Mouse (Mus musculus) liver, embryonic 15.5 days (tissue): Measurements from ENCODE around the gene Mb21d2. TPM values are rescaled to one million over a fixed set of nuclear protein-coding genes. Genes with fewer than 3 reads are reported as not detected.

Experiments used
- ATAC-seq: fragments of 200-750 bp; cut with Nextera tagmentation; 2 replicates; pipeline ENCODE4 v1.8.0; 2017; ENCODE audit warnings: moderate number of reproducible peaks, mild to moderate bottlenecking, moderate library complexity; ENCODE audit not compliant: insufficient read depth
- H3K27ac ChIP-seq: fragments of 300-500 bp; sonication (generic); replicated peaks from 2 replicates; pipeline ENCODE4 v1.5.1; 2015; ENCODE audit warnings: mild to moderate bottlenecking, inconsistent platforms
- H3K27me3 ChIP-seq: fragments of 300-500 bp; sonication (generic); 2 replicates; pipeline ENCODE4 v1.6.1; 2015; ENCODE audit warnings: mild to moderate bottlenecking, inconsistent platforms
- H3K36me3 ChIP-seq: fragments of 300-500 bp; sonication (generic); replicated peaks from 2 replicates; pipeline ENCODE4 v1.6.1; 2015; ENCODE audit warnings: moderate library complexity, mild to moderate bottlenecking, inconsistent platforms
- H3K4me1 ChIP-seq: fragments of 300-500 bp; sonication (generic); replicated peaks from 2 replicates; pipeline ENCODE4 v1.6.1; 2015; ENCODE audit warnings: inconsistent platforms
- H3K4me2 ChIP-seq: fragments of 300-500 bp; sonication (generic); 2 replicates; pipeline ENCODE4 v1.6.1; 2015; ENCODE audit warnings: moderate library complexity, mild to moderate bottlenecking, inconsistent platforms
- H3K4me3 ChIP-seq: fragments of 300-500 bp; sonication (generic); replicated peaks from 2 replicates; pipeline ENCODE4 v1.5.1; 2015; ENCODE audit warnings: mild to moderate bottlenecking, inconsistent platforms
- H3K9ac ChIP-seq: fragments of 300-500 bp; sonication (generic); 2 replicates; pipeline ENCODE4 v1.6.1; 2015; ENCODE audit warnings: moderate library complexity, mild to moderate bottlenecking, inconsistent platforms
- H3K9me3 ChIP-seq: fragments of 300-500 bp; sonication (generic); replicated peaks from 2 replicates; pipeline ENCODE4 v1.6.1; 2016; ENCODE audit warnings: inconsistent platforms
- WGBS: fragments of 180-500 bp; shearing (Covaris S2); methylation state at CpG from one replicate; pipeline ENCODE4 v1.1.7; 2015; ENCODE audit warnings: mixed read lengths; ENCODE audit not compliant: insufficient replicate concordance; 5-methylcytosine and 5-hydroxymethylcytosine counted together
- polyA plus RNA-seq: library from polyadenylated mRNA; unstranded; fragments of >200 nt; fragmentation: Nextera tagmentation; extraction: Ambion mirVana; gene quantifications from 2 replicates; pipeline ENCODE4 v1.2.1, GENCODE M21; 2015

Gene Mb21d2
- polyA plus RNA-seq, 1 experiment from 2014 or later, result 1.3 TPM

DNA sequence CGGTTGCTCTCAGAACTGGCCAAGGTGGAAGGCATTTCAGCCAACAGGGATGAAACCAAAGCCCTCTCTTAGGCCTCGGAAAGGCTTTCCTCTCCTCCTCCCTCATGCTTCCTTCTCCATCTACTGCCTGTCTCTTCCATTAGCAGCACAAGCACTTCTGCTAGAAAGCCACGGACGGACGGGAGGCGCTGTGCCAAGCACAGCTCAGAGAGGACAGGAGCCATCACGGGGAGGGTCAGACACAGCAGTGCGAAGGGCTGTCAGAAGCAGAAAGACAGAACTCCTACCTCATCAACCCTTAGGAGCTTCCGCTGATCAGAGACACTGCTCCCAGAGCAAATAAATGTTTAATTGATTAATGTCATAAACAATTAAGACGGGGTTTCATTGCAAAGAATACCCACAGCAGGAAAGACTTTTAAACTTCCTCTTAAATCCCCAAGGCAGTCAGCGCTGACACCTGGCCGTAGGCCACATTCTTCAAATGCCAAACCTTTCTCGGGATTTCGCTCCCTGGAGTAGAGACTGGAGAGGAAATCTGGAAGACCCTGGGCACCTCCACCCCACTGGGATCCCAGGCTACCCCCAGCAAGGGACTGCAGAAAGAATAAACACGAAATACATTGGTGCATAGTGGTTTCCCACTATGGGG, 30.8 kb downstream of the Mb21d2 start:
- Histone ChIP-seq H3K4me2 (no peak overlapping the region), H3K27ac (no peak overlapping the region), H3K9ac (no peak overlapping the region), H3K27me3 (no peaks in the 10 kb centered on the region), H3K9me3 (no peaks in the 10 kb centered on the region), H3K4me3 (no peak overlapping the region), H3K36me3 (no peaks in the 10 kb centered on the region), H3K4me1 (no peaks in the 10 kb centered on the region)
- no peak for ATAC-seq
- 39% methylated on average over 15 of the region's 15 CpGs for WGBS

- Histone ChIP-seq H3K4me2 (no peak overlapping the region), H3K36me3 (no peaks in the 10 kb centered on the region), H3K27me3 (no peaks in the 10 kb centered on the region), H3K27ac (no peak overlapping the region), H3K4me1 (no peaks in the 10 kb centered on the region), H3K4me3 (no peak overlapping the region), H3K9me3 (no peaks in the 10 kb centered on the region), H3K9ac (no peak overlapping the region)
- 69% methylated on average over 7 of the region's 7 CpGs for WGBS
- ATAC-seq, result no peak
These were observed 32.9 kb downstream of the Mb21d2 start for GRCm38 (mm10) chr16:28896571-28896970.

- ATAC-seq, result no peak
- Histone ChIP-seq H3K9me3 (no peaks in the 10 kb centered on the region), H3K27ac (no peak overlapping the region), H3K4me2 (no peak overlapping the region), H3K9ac (no peak overlapping the region), H3K27me3 (no peaks in the 10 kb centered on the region), H3K4me3 (no peak overlapping the region), H3K4me1 (no peaks in the 10 kb centered on the region), H3K36me3 (no peaks in the 10 kb centered on the region; the same call in 1 of the 2 replicates)
- 67% methylated on average over 6 of the region's 6 CpGs for WGBS
These were observed 34.6 kb downstream of the Mb21d2 start for GRCm38 (mm10) chr16:28894872-28895271.

DNA sequence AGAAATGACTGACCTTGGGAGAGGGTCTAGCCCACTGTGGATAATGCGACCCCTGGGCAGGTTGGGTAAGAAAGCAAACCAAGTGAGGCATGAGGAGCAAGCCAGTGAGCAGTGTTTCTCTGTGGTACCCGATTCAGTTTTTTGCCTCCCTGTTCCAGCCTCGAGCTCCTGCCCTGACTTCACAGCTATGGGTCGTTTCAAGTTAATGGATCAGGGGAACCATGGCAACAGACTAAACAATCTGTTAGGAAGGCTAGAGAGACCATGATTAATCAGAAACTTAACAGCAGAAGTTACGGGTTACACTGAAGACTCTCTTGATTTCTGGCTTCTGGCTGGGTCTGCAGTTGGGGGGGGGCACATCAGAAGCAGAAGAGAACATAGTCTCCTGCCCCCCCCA, 36.2 kb downstream of the Mb21d2 start:
- no peak for ATAC-seq
- Histone ChIP-seq H3K4me2 (no peak overlapping the region), H3K36me3 (no peaks in the 10 kb centered on the region; the same call in 1 of the 2 replicates), H3K9ac (no peak overlapping the region), H3K4me1 (no peaks in the 10 kb centered on the region), H3K4me3 (no peak overlapping the region), H3K27me3 (no peaks in the 10 kb centered on the region), H3K27ac (no peak overlapping the region), H3K9me3 (no peaks in the 10 kb centered on the region)
- 39% methylated on average over 5 of the region's 5 CpGs for WGBS

DNA sequence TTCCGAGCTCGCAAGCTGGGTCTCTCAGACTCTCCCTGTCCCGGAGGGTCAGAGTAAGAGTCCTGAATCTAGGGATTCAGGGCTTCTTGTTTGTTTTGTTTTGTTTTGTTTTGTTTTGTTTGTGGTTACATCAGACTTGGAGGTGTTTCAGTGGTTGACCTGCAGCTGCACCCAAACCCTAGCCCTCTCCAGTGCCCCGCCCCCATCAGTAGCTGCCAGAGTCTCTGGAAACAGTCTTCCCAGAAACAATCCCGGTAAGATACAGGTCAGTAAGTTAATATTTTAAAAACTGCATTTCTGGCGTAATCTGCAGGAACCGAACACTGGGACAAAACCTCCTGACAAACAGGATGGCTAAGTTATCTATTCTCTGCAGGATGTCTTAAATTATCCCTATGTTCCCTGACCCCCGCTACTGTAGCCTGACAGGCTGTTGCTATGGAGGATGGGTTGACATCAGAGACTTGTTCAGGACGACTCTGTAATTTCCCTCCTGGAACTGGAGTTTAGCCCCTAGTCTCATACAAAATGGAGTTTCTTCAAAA, 43.2 kb downstream of the Mb21d2 start:
- no peak overlapping the region for H3K4me2 ChIP-seq
- no peaks in the 10 kb centered on the region for H3K9me3 ChIP-seq
- no peak overlapping the region for H3K27ac ChIP-seq
- H3K27me3 ChIP-seq, result no peaks in the 10 kb centered on the region
- no peaks in the 10 kb centered on the region; the same call in 1 of the 2 replicates for H3K36me3 ChIP-seq
- no peak overlapping the region for H3K4me3 ChIP-seq
- H3K4me1 ChIP-seq, result peaks cover 2% of the 10 kb centered on the region; the same call in 1 of the 2 replicates
- WGBS, result 63% methylated on average over 9 of the region's 9 CpGs
- ATAC-seq, result no peak; the same call in 1 of the 2 replicates
- no peak overlapping the region for H3K9ac ChIP-seq

GRCm38 (mm10) chr16:28885474-28885873, 44.0 kb downstream of the Mb21d2 start:
- H3K27ac ChIP-seq, result no peak overlapping the region
- peaks cover 8% of the 10 kb centered on the region; the same call in 1 of the 2 replicates for H3K4me1 ChIP-seq
- no peak overlapping the region for H3K4me3 ChIP-seq
- no peaks in the 10 kb centered on the region; the same call in 1 of the 2 replicates for H3K36me3 ChIP-seq
- H3K27me3 ChIP-seq, result no peaks in the 10 kb centered on the region
- H3K4me2 ChIP-seq, result no peak overlapping the region
- no peak overlapping the region for H3K9ac ChIP-seq
- WGBS, result 67% methylated on average over 8 of the region's 8 CpGs
- H3K9me3 ChIP-seq, result no peaks in the 10 kb centered on the region
- no peak for ATAC-seq

GRCm38 (mm10) chr16:28884661-28885060, 44.8 kb downstream of the Mb21d2 start:
- Histone ChIP-seq H3K4me3 (no peak overlapping the region), H3K36me3 (no peaks in the 10 kb centered on the region), H3K9ac (no peak overlapping the region), H3K4me2 (no peak overlapping the region), H3K9me3 (no peaks in the 10 kb centered on the region), H3K27ac (no peak overlapping the region), H3K27me3 (no peaks in the 10 kb centered on the region), H3K4me1 (peaks cover 8% of the 10 kb centered on the region; the same call in 1 of the 2 replicates)
- 58% methylated on average over 5 of the region's 5 CpGs for WGBS
- no peak for ATAC-seq

DNA sequence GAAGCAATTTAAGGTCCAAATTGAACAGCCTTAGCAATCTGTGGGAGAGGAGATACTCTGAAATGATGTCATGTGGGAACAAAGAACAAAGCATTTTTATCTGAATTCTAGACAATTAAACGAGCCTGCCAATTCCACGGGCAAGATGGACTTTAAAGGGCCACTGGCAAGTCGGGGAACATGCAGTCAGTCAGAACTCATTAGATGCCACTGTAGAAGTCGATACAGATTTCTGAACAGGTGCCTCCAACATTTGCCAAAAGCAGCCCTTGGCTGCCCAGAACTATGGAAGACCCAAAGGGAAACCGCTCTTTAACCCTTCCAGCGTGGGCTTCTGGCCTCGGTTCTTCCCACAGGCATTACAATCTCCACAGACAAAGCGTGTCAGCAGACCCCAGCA, 45.8 kb downstream of the Mb21d2 start:
- WGBS, result 65% methylated on average over 8 of the region's 8 CpGs
- no peak overlapping the region for H3K9ac ChIP-seq
- H3K4me3 ChIP-seq, result no peak overlapping the region
- H3K4me2 ChIP-seq, result no peak overlapping the region
- H3K4me1 ChIP-seq, result peaks cover 8% of the 10 kb centered on the region; the same call in 1 of the 2 replicates
- ATAC-seq, result no peak
- no peaks in the 10 kb centered on the region for H3K27me3 ChIP-seq
- H3K36me3 ChIP-seq, result no peaks in the 10 kb centered on the region
- no peak overlapping the region for H3K27ac ChIP-seq
- H3K9me3 ChIP-seq, result no peaks in the 10 kb centered on the region

DNA sequence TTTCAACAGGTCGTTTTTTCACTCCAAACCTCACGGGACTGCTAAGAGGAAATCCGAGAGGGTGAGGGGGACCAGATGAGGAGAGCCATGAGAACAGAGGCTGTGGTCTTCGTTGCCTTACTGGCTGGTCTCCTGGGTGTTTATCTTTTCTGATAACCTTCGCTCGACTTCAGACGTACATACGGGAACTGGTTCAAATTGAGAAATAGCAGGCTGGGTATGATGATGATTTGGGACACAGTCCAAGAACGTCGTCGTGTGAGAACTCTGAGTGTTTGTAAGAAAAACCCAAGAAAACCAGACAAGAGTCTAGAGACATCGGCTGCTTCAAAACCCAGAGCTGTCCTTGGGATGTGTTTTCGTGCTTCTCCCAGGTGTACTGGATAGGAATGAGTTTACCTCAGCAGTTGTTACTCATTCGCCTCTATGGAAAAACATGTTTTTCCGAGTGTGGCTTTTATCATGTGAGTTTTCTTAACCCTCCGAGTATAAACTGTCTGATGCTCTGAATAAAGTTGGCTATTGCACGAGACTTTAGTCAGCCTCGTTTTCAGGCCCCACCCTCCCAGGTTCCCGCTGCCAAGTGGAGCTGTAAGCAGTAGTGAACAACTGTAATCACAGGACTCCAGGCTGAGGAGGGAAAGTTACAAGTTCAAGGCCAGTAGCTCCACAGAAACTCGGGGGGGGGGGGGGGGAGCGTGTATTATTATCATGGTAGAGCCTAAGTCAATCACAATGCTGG, 46.6 kb downstream of the Mb21d2 start:
- no peak overlapping the region for H3K9ac ChIP-seq
- no peak overlapping the region for H3K4me2 ChIP-seq
- H3K9me3 ChIP-seq, result no peaks in the 10 kb centered on the region
- ATAC-seq, result no peak
- WGBS, result 54% methylated on average over 21 of the region's 21 CpGs
- no peaks in the 10 kb centered on the region for H3K27me3 ChIP-seq
- no peak overlapping the region for H3K27ac ChIP-seq
- H3K4me1 ChIP-seq, result peaks cover 8% of the 10 kb centered on the region; the same call in 1 of the 2 replicates
- H3K4me3 ChIP-seq, result no peak overlapping the region
- H3K36me3 ChIP-seq, result no peaks in the 10 kb centered on the region

DNA sequence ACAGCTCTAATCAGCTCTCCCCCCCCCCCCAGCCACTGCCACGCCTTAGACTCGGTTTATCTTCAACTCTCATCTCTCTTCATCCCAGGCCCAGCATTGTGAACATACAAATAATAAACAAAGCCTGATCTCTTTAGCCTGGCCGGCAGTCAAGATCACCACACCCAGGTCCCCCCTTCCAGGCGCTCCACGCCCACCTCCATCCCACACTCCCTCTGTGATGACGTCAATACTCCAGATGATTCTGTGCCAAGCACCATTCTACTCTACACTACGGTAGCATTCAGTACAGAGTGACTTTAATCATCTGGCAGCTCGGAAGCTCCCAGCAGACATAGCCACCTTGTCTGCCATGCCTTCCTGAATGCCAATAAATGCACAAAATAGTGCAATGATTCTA, 47.7 kb downstream of the Mb21d2 start:
- 48% methylated on average over 8 of the region's 8 CpGs for WGBS
- Histone ChIP-seq H3K27ac (no peak overlapping the region), H3K4me3 (no peak overlapping the region), H3K9ac (no peak overlapping the region), H3K4me2 (no peak overlapping the region), H3K36me3 (no peaks in the 10 kb centered on the region), H3K27me3 (no peaks in the 10 kb centered on the region), H3K9me3 (no peaks in the 10 kb centered on the region), H3K4me1 (0 out of 2 replicates have a peak, but pooled peaks cover 8% of the 10 kb centered on the region)
- ATAC-seq, result no peak

DNA sequence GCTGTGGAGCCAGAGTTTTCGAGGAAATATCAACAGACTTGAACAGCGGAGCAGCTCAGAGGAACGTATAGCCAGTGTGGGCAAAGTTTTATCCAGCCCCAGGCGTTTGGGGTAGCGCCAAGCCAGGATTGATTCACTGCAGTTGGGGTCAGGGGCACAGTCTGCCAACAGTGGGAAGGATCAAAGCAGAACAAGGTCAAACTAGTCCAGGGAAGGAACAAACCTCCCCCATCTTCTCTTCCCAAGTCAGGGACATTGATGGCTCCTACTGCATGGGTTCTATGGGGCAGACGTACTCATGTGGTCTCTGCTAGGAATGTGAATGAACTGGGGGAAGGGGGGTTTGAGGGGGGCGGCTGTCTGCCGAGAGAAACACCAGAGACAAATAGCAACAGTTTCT, 48.7 kb downstream of the Mb21d2 start:
- no peaks in the 10 kb centered on the region for H3K27me3 ChIP-seq
- H3K4me3 ChIP-seq, result no peak overlapping the region
- H3K27ac ChIP-seq, result no peak overlapping the region
- 25% methylated on average over 8 of the region's 8 CpGs for WGBS
- H3K4me1 ChIP-seq, result 0 out of 2 replicates have a peak, but pooled peaks cover 8% of the 10 kb centered on the region
- no peak for ATAC-seq
- H3K9me3 ChIP-seq, result no peaks in the 10 kb centered on the region
- H3K9ac ChIP-seq, result no peak overlapping the region
- no peak overlapping the region for H3K4me2 ChIP-seq
- no peaks in the 10 kb centered on the region for H3K36me3 ChIP-seq
